Mouse (Mus musculus) kidney, adult 18-20 months (tissue): ENCODE measurements around the gene Stk33.

Experiments
- DNase-seq: peaks from one replicate; pipeline ENCODE4 v3.0.0; 2021

Gene Stk33

GRCm38 (mm10) chr7:109347241-109347640, 91.6 kb downstream of the Stk33 start:
- DNase-seq, result no peak

DNA sequence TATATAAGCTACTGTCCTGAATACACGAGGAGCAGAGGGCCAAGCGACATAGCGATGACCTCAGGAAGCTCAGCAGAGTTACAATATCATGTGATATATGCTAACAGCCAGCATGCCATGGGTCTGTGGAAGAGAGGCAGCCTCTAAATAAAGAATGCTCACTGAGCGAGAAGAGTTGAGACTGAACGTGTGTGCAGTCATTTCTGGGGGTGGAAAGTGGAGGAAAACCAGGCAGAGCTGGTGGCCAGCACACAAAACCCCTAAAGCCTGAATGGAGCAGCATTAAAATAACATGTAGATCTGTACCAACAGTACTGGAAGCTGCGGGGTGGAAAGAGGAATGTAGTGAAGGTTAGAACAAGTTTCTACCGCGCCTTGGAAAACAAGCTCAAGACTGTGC, 107.2 kb downstream of the Stk33 start:
- DNase-seq, result no peak

DNA sequence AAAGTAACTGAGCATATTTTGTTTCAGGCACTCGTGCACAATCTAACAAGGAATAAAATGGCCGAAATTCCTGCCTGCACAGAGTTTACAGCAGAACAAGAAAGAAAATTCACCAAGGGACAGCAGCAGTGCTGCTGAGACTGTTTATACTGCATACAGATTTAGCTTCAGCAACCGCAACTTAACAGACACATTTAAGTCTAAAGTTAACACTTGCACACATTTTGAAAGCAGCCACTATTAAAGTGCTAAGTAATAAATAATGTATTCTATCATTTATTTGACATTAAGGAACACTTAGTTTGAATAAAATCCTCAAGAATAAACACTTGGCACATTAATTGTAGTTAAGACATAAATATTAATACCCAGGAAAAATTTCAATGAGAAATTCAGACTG, 110.1 kb downstream of the Stk33 start:
- DNase-seq, result no peak

GRCm38 (mm10) chr7:109326813-109327212, 112.1 kb downstream of the Stk33 start:
- DNase-seq, result no peak

DNA sequence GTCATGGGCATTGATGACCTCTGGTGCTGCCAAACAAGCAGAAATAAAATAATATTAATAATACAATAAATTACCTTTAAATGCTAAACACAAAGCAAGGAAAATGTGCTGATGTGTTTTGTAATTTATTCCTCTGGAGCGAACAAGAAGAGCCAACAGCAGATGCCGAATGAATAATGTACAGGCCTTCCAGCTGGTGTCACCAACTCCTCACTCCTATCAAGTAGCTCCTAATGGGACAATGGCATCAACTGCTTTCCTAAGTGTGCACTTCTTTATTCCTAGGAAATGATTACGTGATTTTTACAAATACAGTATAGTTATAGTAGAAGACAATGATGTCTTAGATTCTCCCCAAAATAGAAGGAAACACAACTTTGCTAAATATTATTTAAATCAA, 113.2 kb downstream of the Stk33 start:
- no peak for DNase-seq

DNA sequence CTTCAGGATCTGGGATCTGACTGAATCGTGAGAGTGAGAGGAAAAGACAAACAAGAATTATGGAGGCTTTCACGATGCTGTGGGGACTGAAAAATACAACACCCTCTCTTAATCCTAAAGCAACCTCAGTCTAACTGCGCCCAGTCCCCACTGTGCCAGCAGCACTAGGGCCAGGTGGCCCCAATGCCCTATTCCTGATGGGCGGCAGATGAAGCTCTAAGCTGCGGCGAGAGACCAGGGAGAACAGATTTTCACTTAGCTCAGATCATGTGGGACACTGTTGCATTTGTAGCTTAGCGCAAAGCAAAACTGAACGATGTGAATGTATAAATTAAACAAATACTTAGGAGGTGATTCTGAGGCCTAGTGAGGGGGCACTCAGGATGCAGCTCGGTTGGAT, 113.7 kb downstream of the Stk33 start:
- no peak for DNase-seq

DNA sequence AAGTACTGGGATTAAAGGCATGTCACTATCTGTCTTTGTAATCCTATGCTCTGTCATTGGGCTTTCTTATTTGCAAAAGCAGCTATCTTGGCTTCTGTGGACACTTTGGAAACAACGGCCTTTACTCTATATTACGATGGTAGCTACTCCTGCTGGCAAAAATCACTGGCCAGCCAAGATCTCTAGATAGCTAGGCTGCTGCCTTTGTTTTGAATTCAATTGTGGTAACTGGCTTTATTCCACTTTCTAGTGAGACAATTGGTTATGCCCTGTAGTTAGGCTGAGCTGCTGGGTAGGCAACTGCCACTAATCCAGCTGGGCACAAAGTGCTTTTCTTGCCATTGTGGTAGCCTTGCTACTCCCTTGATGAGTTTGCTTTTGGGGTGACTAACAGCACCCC, 129.4 kb downstream of the Stk33 start:
- DNase-seq, result no peak

DNA sequence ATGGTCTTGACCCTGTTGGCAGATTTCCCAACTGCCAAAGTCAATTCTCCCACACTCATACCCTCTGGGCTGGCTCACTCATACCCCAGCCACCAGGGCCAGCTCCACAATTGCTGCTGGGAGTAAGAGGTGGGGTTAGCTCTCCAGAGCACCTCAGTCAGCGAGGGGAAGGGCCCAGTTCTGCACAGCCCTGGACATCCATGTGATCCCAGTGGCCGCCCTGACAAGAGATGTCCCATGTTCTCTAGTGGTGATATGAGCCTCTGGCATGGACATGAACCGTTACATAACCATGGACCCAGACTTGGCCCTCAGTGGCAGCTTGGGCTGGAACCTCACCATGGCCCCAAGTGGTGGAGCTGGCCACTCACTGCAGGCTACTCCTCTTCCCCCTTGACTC, 143.1 kb downstream of the Stk33 start:
- no peak for DNase-seq

DNA sequence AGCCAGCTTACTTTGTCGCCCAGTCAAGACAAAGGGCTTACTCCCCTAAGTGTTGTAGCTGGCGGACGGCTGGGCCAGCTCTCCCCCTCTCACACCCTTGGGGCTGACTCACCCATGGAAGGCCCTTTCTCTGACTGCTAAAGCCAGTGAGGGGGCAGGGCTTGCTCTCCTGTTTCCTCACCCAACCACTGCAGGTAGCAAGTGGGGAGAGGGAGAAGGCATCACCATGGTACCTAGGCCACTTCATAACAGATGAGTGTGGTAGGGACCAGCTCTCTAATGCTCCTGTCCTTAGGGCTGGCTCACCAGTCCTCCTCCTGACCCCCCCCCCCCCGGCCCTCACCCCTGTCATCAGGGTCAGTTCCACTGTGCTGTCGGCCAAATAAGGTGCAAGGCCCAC, 143.5 kb downstream of the Stk33 start:
- DNase-seq, result no peak

GRCm38 (mm10) chr7:109290501-109290900, 148.4 kb downstream of the Stk33 start:
- DNase-seq, result no peak

DNA sequence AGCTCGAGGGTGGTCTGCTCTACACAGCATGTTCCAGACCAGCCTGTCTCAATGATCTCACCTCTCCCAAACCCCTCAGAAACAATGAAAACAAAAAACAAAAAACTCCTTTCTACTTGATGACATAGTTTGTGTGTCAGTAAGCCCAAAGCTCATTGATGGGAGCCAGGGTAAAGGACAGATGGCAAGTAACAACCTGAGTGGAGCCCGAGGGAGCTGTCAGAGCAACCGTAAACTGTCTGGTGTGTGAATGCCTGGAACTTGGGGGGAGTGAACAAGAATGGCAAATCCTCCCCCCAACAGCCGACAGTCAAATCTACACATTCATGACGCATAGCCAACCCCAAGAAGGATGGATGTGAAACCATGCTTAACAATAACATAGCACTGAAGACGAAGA, 149.8 kb downstream of the Stk33 start:
- no peak for DNase-seq

DNA sequence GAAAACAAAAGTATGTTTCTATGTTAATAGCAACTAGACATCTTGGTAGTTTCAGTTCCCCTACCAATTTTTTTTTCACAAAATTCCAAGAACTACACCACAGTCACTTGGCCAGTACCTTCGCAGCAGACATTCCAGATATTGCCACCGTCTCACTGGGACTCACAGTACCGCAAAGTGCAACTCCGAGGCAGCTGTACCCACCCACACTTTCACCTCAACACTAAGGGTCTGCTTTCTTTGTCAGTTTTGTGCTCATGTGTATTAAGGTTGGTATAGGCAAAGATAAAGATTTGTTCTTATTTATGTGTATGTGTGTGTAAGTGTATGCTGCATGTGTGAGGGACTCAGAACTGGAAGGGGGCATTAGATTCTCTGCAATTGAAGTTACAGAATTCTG, 156.8 kb downstream of the Stk33 start:
- no peak for DNase-seq

GRCm38 (mm10) chr7:109276622-109277021, 162.3 kb downstream of the Stk33 start:
- peak; percentile 4 for DNase-seq

GRCm38 (mm10) chr7:109275901-109276300, 163.0 kb downstream of the Stk33 start:
- DNase-seq, result no peak

- DNase-seq, result no peak
These were observed 163.7 kb downstream of the Stk33 start for GRCm38 (mm10) chr7:109275151-109275550.

DNA sequence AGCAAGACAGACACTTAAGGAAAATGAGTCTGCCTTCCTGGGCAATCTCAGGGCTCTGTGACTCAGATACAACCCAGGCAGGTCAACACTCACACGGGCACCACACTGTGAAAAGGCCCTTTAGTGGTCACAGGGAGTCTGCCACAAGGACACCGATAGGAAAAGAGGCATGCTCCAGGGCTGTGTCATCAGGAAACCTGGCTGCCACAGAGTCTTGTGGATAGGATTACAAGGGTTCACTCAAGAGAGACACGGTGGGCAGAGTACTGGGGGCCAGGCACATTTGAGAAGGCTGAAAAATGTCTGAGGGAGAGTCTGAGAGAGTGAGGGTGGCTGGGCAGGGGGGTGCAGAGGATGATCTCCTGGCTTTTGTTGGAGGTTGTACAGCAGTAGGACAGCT, 164.6 kb downstream of the Stk33 start:
- DNase-seq, result no peak

GRCm38 (mm10) chr7:109269046-109269445, 169.8 kb downstream of the Stk33 start:
- peak; percentile 43 for DNase-seq

- DNase-seq, result no peak
These were observed 171.5 kb downstream of the Stk33 start for GRCm38 (mm10) chr7:109267370-109267769.

GRCm38 (mm10) chr7:109266181-109266580, 172.7 kb downstream of the Stk33 start:
- DNase-seq, result no peak

DNA sequence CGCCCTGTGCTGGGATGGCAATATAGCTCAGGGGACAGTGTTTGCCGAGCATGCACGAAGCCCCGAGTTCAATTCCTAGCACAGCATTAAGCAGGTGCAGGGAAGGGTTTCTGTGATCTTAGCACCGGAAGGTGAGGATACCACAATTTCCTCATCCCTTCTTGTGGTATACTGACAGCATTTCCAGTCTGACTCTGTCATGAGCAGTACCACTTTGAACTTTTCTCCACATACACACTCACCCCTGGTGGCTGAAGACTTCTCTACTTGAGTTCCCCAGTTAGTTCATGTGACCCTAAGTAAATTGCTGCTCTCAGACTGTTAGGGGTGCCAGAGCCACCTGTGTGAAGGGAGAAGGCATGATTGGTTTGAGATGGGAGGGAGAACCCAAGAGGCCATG, 173.3 kb downstream of the Stk33 start:
- no peak for DNase-seq

- peak; percentile 59 for DNase-seq
These were observed 183.2 kb downstream of the Stk33 start for GRCm38 (mm10) chr7:109255506-109256352.

GRCm38 (mm10) chr7:109251418-109251817, 187.5 kb downstream of the Stk33 start:
- no peak for DNase-seq

DNA sequence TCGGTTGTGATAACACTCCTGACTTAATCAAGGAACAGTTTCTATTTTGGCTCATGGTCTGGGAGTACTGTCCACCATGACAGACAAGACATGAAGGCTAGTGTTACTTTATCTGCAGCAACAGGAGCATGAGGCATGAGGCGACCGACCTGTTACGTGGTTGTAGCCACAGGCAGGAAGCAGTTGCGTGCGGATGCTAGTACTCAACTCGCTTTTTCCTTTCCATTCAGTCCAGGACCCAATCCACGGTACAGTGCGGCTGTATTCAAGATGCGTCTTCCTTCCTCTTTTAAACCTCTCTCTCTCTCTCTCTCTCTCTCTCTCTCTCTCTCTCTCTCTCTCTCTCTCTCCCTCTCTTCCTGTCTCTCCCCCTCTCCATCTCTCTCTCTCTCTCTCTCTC, 194.1 kb downstream of the Stk33 start:
- DNase-seq, result no peak

DNA sequence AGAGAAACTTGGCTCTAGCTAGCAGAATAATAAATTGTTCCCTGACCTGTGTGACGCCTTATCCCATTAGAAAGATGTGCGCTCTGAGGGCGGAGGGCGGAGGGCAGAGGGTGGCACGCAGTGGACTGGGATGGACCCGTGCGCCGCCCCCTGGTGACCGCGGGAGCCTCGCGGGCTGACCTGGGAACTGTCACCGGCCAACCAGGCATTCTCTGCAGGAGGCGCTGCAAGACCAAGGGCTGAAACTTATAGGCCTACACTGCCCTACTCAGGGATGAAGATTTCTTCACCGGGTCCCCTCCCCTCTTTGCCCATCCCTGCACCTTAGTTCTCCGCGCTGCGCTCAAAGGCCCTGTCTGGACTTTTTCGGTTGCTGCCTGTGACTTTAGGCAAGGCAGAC, 197.6 kb downstream of the Stk33 start:
- no peak for DNase-seq

DNA sequence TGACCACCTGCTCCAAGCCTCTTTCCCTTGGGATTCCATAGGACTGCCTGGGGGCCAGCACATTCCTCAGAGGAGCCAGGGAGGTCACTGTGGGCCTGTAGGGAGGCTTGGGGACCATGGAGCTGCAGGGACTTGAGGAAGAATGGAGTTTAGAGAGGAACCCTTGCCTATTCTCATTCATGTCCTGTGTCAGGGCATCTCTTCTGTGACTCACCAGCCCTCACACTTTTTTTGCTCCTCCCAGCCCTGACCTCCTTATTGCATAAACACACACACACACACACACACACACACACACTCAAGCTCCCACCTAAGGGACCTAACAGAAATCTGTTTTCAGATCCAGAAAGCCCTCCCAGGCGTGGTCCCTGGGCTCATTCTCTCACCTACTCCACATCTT, 199.5 kb downstream of the Stk33 start:
- DNase-seq, result no peak
